Mouse (Mus musculus): Measurements from ENCODE around the gene Ror2. TPM values are rescaled to one million over a fixed set of nuclear protein-coding genes. Genes with fewer than 3 reads are reported as not detected.
"Not testable (repeated sequence)": the region's sequence is repeated elsewhere in the genome, so short reads cannot be mapped to it uniquely, and the experiment has no call there.

The Ror2 gene
- 13.4 and 14.7 TPM in 2 replicates for polyA plus RNA-seq (2015; fragmentation: Nextera tagmentation; extraction: Ambion mirVana)

GRCm38 (mm10) chr13:53285756-53286361 lies at the start of gene Ror2:
Ror2 (minus strand) TSS chr13:53286124.
- H3K9me3 ChIP-seq (ENCODE audit: control insufficient read depth, low read length): no peaks in the 10 kb centered on the region
- WGBS: under 1% methylated on average over 56 of the region's 68 CpGs

GRCm38 (mm10) chr13:53333769-53334168 lies 47.8 kb upstream of the Ror2 start:
- no peaks in the 10 kb centered on the region for H3K4me1 ChIP-seq (replicated peaks; ENCODE audit: control insufficient read depth, insufficient read depth, low read length)
- H3K36me3 ChIP-seq (ENCODE audit: control insufficient read depth, insufficient read depth, low read length): peaks cover 16% of the 10 kb centered on the region
- H3K4me2 ChIP-seq (ENCODE audit: low read depth, low read length): no peak overlapping the region
- no peaks in the 10 kb centered on the region for H3K9me3 ChIP-seq (ENCODE audit: control insufficient read depth, low read length)
- ATAC-seq (ENCODE audit: low read depth): no peak
- no peak overlapping the region for H3K4me3 ChIP-seq (ENCODE audit: low read length)
- H3K27ac ChIP-seq (ENCODE audit: low read length): no peak overlapping the region
- H3K27me3 ChIP-seq (ENCODE audit: control insufficient read depth, insufficient read depth, low read depth, low read length): no peaks in the 10 kb centered on the region
- no peak overlapping the region for H3K9ac ChIP-seq (ENCODE audit: low read length)
- WGBS: 88% methylated on average over 8 of the region's 8 CpGs

More at GRCm38 (mm10) chr13:53285756-53286361, at the start of gene Ror2:
- peak within 1 kb of the TSS; percentile 92 for H3K9ac ChIP-seq (ENCODE audit: low read length)
- ATAC-seq (ENCODE audit: low read depth): peak; percentile 92
- no peaks in the 10 kb centered on the region for H3K27me3 ChIP-seq (ENCODE audit: control insufficient read depth, insufficient read depth, low read depth, low read length)
- H3K36me3 ChIP-seq (ENCODE audit: control insufficient read depth, insufficient read depth, low read length): no peaks in the 10 kb centered on the region
- H3K27ac ChIP-seq (ENCODE audit: low read length): peak within 1 kb of the TSS; percentile 79
- H3K4me3 ChIP-seq (ENCODE audit: low read length): peak within 1 kb of the TSS; percentile 80
- peak within 1 kb of the TSS; percentile 67 for H3K4me2 ChIP-seq (ENCODE audit: low read depth, low read length)
- H3K4me1 ChIP-seq (replicated peaks; ENCODE audit: control insufficient read depth, insufficient read depth, low read length): peaks cover 35% of the 10 kb centered on the region

GRCm38 (mm10) chr13:53330246-53330645 lies 44.3 kb upstream of the Ror2 start:
- Histone ChIP-seq H3K4me3 (ENCODE audit: low read length) (no peak overlapping the region), H3K9me3 (ENCODE audit: control insufficient read depth, low read length) (no peaks in the 10 kb centered on the region), H3K4me1 (replicated peaks; ENCODE audit: control insufficient read depth, insufficient read depth, low read length) (no peaks in the 10 kb centered on the region), H3K27ac (ENCODE audit: low read length) (no peak overlapping the region), H3K4me2 (ENCODE audit: low read depth, low read length) (no peak overlapping the region), H3K9ac (ENCODE audit: low read length) (no peak overlapping the region), H3K27me3 (ENCODE audit: control insufficient read depth, insufficient read depth, low read depth, low read length) (no peaks in the 10 kb centered on the region), H3K36me3 (ENCODE audit: control insufficient read depth, insufficient read depth, low read length) (peaks cover 6% of the 10 kb centered on the region)
- no peak for ATAC-seq (ENCODE audit: low read depth)
- 68% methylated on average over 2 of the region's 2 CpGs for WGBS

GRCm38 (mm10) chr13:53325531-53325930 lies 39.6 kb upstream of the Ror2 start:
- Histone ChIP-seq H3K36me3 (ENCODE audit: control insufficient read depth, insufficient read depth, low read length) (no peaks in the 10 kb centered on the region), H3K9me3 (ENCODE audit: control insufficient read depth, low read length) (no peaks in the 10 kb centered on the region), H3K4me3 (ENCODE audit: low read length) (no peak overlapping the region), H3K27ac (ENCODE audit: low read length) (no peak overlapping the region), H3K4me2 (ENCODE audit: low read depth, low read length) (no peak overlapping the region), H3K27me3 (ENCODE audit: control insufficient read depth, insufficient read depth, low read depth, low read length) (no peaks in the 10 kb centered on the region), H3K4me1 (replicated peaks; ENCODE audit: control insufficient read depth, insufficient read depth, low read length) (no peaks in the 10 kb centered on the region), H3K9ac (ENCODE audit: low read length) (no peak overlapping the region)
- no peak for ATAC-seq (ENCODE audit: low read depth)
- WGBS: 87% methylated on average over 1 of the region's 1 CpGs

GRCm38 (mm10) chr13:53323661-53324060 lies 37.7 kb upstream of the Ror2 start:
- WGBS: 92% methylated on average over 2 of the region's 2 CpGs
- Histone ChIP-seq H3K36me3 (ENCODE audit: control insufficient read depth, insufficient read depth, low read length) (no peaks in the 10 kb centered on the region), H3K9me3 (ENCODE audit: control insufficient read depth, low read length) (no peaks in the 10 kb centered on the region), H3K4me1 (replicated peaks; ENCODE audit: control insufficient read depth, insufficient read depth, low read length) (no peaks in the 10 kb centered on the region), H3K27ac (ENCODE audit: low read length) (no peak overlapping the region), H3K9ac (ENCODE audit: low read length) (no peak overlapping the region), H3K4me3 (ENCODE audit: low read length) (no peak overlapping the region), H3K27me3 (ENCODE audit: control insufficient read depth, insufficient read depth, low read depth, low read length) (no peaks in the 10 kb centered on the region), H3K4me2 (ENCODE audit: low read depth, low read length) (no peak overlapping the region)
- no peak for ATAC-seq (ENCODE audit: low read depth)

GRCm38 (mm10) chr13:53320899-53321298 lies 35.0 kb upstream of the Ror2 start:
- Histone ChIP-seq H3K9ac (ENCODE audit: low read length) (no peak overlapping the region), H3K27ac (ENCODE audit: low read length) (no peak overlapping the region), H3K36me3 (ENCODE audit: control insufficient read depth, insufficient read depth, low read length) (no peaks in the 10 kb centered on the region), H3K27me3 (ENCODE audit: control insufficient read depth, insufficient read depth, low read depth, low read length) (no peaks in the 10 kb centered on the region), H3K4me1 (replicated peaks; ENCODE audit: control insufficient read depth, insufficient read depth, low read length) (no peaks in the 10 kb centered on the region), H3K4me3 (ENCODE audit: low read length) (no peak overlapping the region), H3K4me2 (ENCODE audit: low read depth, low read length) (no peak overlapping the region), H3K9me3 (ENCODE audit: control insufficient read depth, low read length) (no peaks in the 10 kb centered on the region)
- no peak for ATAC-seq (ENCODE audit: low read depth)
- WGBS: 42% methylated on average over 12 of the region's 12 CpGs

GRCm38 (mm10) chr13:53316515-53317295 lies 30.8 kb upstream of the Ror2 start:
- Histone ChIP-seq H3K27me3 (ENCODE audit: control insufficient read depth, insufficient read depth, low read depth, low read length) (no peaks in the 10 kb centered on the region), H3K4me1 (replicated peaks; ENCODE audit: control insufficient read depth, insufficient read depth, low read length) (no peaks in the 10 kb centered on the region), H3K4me2 (ENCODE audit: low read depth, low read length) (no peak overlapping the region), H3K4me3 (ENCODE audit: low read length) (no peak overlapping the region), H3K9ac (ENCODE audit: low read length) (no peak overlapping the region), H3K27ac (ENCODE audit: low read length) (no peak overlapping the region), H3K36me3 (ENCODE audit: control insufficient read depth, insufficient read depth, low read length) (no peaks in the 10 kb centered on the region), H3K9me3 (ENCODE audit: control insufficient read depth, low read length) (no peaks in the 10 kb centered on the region)
- WGBS: 45% methylated on average over 11 of the region's 11 CpGs
- ATAC-seq (ENCODE audit: low read depth): no peak

- H3K4me1 ChIP-seq (replicated peaks; ENCODE audit: control insufficient read depth, insufficient read depth, low read length); H3K27me3 ChIP-seq (ENCODE audit: control insufficient read depth, insufficient read depth, low read depth, low read length); H3K36me3 ChIP-seq (ENCODE audit: control insufficient read depth, insufficient read depth, low read length); H3K4me2 ChIP-seq (ENCODE audit: low read depth, low read length); H3K9ac ChIP-seq (ENCODE audit: low read length); ATAC-seq (ENCODE audit: low read depth); H3K4me3 ChIP-seq (ENCODE audit: low read length); H3K9me3 ChIP-seq (ENCODE audit: control insufficient read depth, low read length); H3K27ac ChIP-seq (ENCODE audit: low read length): not testable (repeated sequence)
- WGBS: 81% methylated on average over 4 of the region's 4 CpGs
These were observed 29.8 kb upstream of the Ror2 start for GRCm38 (mm10) chr13:53315757-53316156.

GRCm38 (mm10) chr13:53310442-53310841 lies 24.5 kb upstream of the Ror2 start:
- Histone ChIP-seq H3K4me2 (ENCODE audit: low read depth, low read length) (peak overlapping the region; percentile 70), H3K9me3 (ENCODE audit: control insufficient read depth, low read length) (no peaks in the 10 kb centered on the region), H3K4me1 (replicated peaks; ENCODE audit: control insufficient read depth, insufficient read depth, low read length) (peaks cover 15% of the 10 kb centered on the region), H3K27ac (ENCODE audit: low read length) (no peak overlapping the region), H3K27me3 (ENCODE audit: control insufficient read depth, insufficient read depth, low read depth, low read length) (no peaks in the 10 kb centered on the region; the same call in 1 of the 2 replicates), H3K36me3 (ENCODE audit: control insufficient read depth, insufficient read depth, low read length) (no peaks in the 10 kb centered on the region), H3K4me3 (ENCODE audit: low read length) (no peak overlapping the region), H3K9ac (ENCODE audit: low read length) (no peak overlapping the region)
- 77% methylated on average over 5 of the region's 5 CpGs for WGBS
- ATAC-seq (ENCODE audit: low read depth): no peak

Data from lung, embryonic 16.5 days (tissue).